ENCODE assay signal across 16 mouse cellular contexts in genomic region chr11:115746109-115746508, GRCm38 (mm10).
"Had no signal": no experiment of that assay in that cellular context is flagged by ENCODE, and none has a peak within 500 bp of the region (broad histone marks: within the 10 kb centered on the region; RNA-seq: fewer than 3 reads in every experiment).

No protein-coding gene starts in this region.

- DNase-seq: kidney, adult 11 months; kidney, postnatal 10 days; lung, embryonic 14.5 days; lung, postnatal 14 days; right cerebral cortex, postnatal 14 days; thymus, postnatal 36 days had no signal

- H3K9me3 ChIP-seq: limb, embryonic 10.5 days; liver, embryonic 15.5 days; midbrain, embryonic 15.5 days; neural tube, embryonic 13.5 days; stomach, embryonic 15.5 days had no signal

- H3K9ac ChIP-seq: liver, embryonic 15.5 days; lung, embryonic 14.5 days; midbrain, embryonic 15.5 days; neural tube, embryonic 13.5 days; stomach, embryonic 15.5 days had no signal

- ATAC-seq: midbrain, embryonic 15.5 days had no signal

- H3K4me2 ChIP-seq: liver, embryonic 11.5 days; liver, embryonic 15.5 days; lung, embryonic 14.5 days; midbrain, embryonic 11.5 days; midbrain, embryonic 15.5 days; neural tube, embryonic 13.5 days; stomach, embryonic 15.5 days had no signal

- H3K4me3 ChIP-seq: layer of hippocampus, adult 2 months; limb, embryonic 10.5 days; liver, embryonic 15.5 days; megakaryocyte, embryonic 14.5 days; midbrain, embryonic 15.5 days; neural tube, embryonic 13.5 days; stomach, embryonic 15.5 days had no signal

- H3K36me3 ChIP-seq: limb, embryonic 10.5 days; liver, embryonic 15.5 days; midbrain, embryonic 15.5 days; neural tube, embryonic 13.5 days; stomach, embryonic 15.5 days had no signal

- H3K4me1 ChIP-seq: stomach, embryonic 15.5 days had no signal

- H3K27ac ChIP-seq: layer of hippocampus, adult 2 months; limb, embryonic 10.5 days; liver, embryonic 15.5 days; macrophage; midbrain, embryonic 15.5 days; neural tube, embryonic 13.5 days; stomach, embryonic 15.5 days had no signal

- H3K27me3 ChIP-seq: midbrain, embryonic 15.5 days; neural tube, embryonic 13.5 days; stomach, embryonic 15.5 days had no signal
